Mouse (Mus musculus) limb, embryonic 14.5 days (tissue): ENCODE data around the gene Cdk19. TPM values are rescaled to one million over a fixed set of nuclear protein-coding genes. Genes with fewer than 3 reads are reported as not detected.
A peak's percentile ranks its signal among the peaks of the same experiment; 100 is the strongest.
"Not testable (repeated sequence)": the region's sequence is repeated elsewhere in the genome, so short reads cannot be mapped to it uniquely, and the experiment has no call there.

Source experiments
- ATAC-seq: fragments of 200-750 bp; cut with Nextera tagmentation; 2 replicates; pipeline ENCODE4 v1.8.0; 2017; ENCODE audit warnings: low read depth, moderate number of reproducible peaks, moderate TSS enrichment; ENCODE audit not compliant: low FRiP score
- DNase-seq: peaks from one replicate; pipeline ENCODE4 v3.0.0-alpha.2; 2015; ENCODE audit warnings: low spot score
- H3K27ac ChIP-seq: fragments of 300-500 bp; sonication (generic); replicated peaks from 2 replicates; pipeline ENCODE4 v1.5.1; 2014; ENCODE audit warnings: low read depth, mild to moderate bottlenecking, low read length, moderate library complexity, mixed read lengths
- H3K27me3 ChIP-seq: fragments of 300-500 bp; sonication (generic); 2 replicates; pipeline ENCODE4 v1.6.1; 2014; ENCODE audit warnings: low read length, mixed read lengths; ENCODE audit not compliant: control insufficient read depth, insufficient read depth
- H3K36me3 ChIP-seq: fragments of 300-500 bp; sonication (generic); 2 replicates; pipeline ENCODE4 v1.6.1; 2014; ENCODE audit warnings: mild to moderate bottlenecking, low read length, moderate library complexity, mixed read lengths; ENCODE audit not compliant: control insufficient read depth, insufficient read depth
- H3K4me1 ChIP-seq: fragments of 300-500 bp; sonication (generic); 2 replicates; pipeline ENCODE4 v1.6.1; 2014; ENCODE audit warnings: antibody characterized with exemption, low read length, mixed read lengths; ENCODE audit not compliant: control insufficient read depth, insufficient read depth
- H3K4me2 ChIP-seq: fragments of 300-500 bp; sonication (generic); replicated peaks from 2 replicates; pipeline ENCODE4 v1.6.1; 2014; ENCODE audit warnings: low read depth, mild to moderate bottlenecking, low read length, moderate library complexity; ENCODE audit not compliant: severe bottlenecking
- H3K4me3 ChIP-seq: fragments of 300-500 bp; sonication (generic); replicated peaks from 2 replicates; pipeline ENCODE4 v1.5.1; 2014; ENCODE audit warnings: low read length
- H3K9ac ChIP-seq: fragments of 300-500 bp; sonication (generic); 2 replicates; pipeline ENCODE4 v1.6.1; 2014; ENCODE audit warnings: mild to moderate bottlenecking, low read depth, low read length, moderate library complexity; ENCODE audit not compliant: severe bottlenecking
- H3K9me3 ChIP-seq: fragments of 300-500 bp; sonication (generic); 2 replicates; pipeline ENCODE4 v1.6.1; 2016; ENCODE audit warnings: low read length; ENCODE audit not compliant: control insufficient read depth
- POLR2A ChIP-seq: fragments of 200-500 bp; IDR thresholded peaks from 2 replicates; pipeline ENCODE4 v1.8.0; 2012; ENCODE audit warnings: inconsistent platforms, mild to moderate bottlenecking, moderate library complexity, borderline replicate concordance; ENCODE audit not compliant: insufficient read depth, insufficient read length; ENCODE audit errors: extremely low read depth
- whole genome bisulfite sequencing: fragments of 180-500 bp; shearing (Covaris S2); extraction: QIAGEN DNeasy Blood & Tissue Kit; methylation state at CpG from one replicate; pipeline ENCODE4 v1.1.7; 2014; 5-methylcytosine and 5-hydroxymethylcytosine counted together
- polyA plus RNA-seq, 2 experiments: library from polyadenylated mRNA; depleted of rRNA in 1 of 2; stranded (reverse) in 1 of 2; unstranded in 1 of 2; fragments of >200 nt; fragmentation: Nextera tagmentation in 1 of 2; extraction: Ambion mirVana in 1 of 2; gene quantifications; 2 replicates each; pipeline versions ENCODE4 v1.2.1 to v1.2.3; 2012 to 2014

Gene Cdk19
- polyA plus RNA-seq, 2 experiments, result 12.2 to 13.5 TPM

- Histone ChIP-seq H3K4me3 (no peak overlapping the region), H3K4me2 (no peak overlapping the region), H3K4me1 (peaks cover 13% of the 10 kb centered on the region), H3K9me3 (no peaks in the 10 kb centered on the region), H3K9ac (no peak overlapping the region), H3K36me3 (no peaks in the 10 kb centered on the region), H3K27me3 (no peaks in the 10 kb centered on the region), H3K27ac (no peak overlapping the region)
- peak; percentile 56 for DNase-seq
- 41% methylated on average over 8 of the region's 8 CpGs for WGBS
- TF ChIP-seq POLR2A, result no peak
- no peak for ATAC-seq
Measured at GRCm38 (mm10) chr10:40511221-40511677, 171.9 kb downstream of the Cdk19 start.

DNA sequence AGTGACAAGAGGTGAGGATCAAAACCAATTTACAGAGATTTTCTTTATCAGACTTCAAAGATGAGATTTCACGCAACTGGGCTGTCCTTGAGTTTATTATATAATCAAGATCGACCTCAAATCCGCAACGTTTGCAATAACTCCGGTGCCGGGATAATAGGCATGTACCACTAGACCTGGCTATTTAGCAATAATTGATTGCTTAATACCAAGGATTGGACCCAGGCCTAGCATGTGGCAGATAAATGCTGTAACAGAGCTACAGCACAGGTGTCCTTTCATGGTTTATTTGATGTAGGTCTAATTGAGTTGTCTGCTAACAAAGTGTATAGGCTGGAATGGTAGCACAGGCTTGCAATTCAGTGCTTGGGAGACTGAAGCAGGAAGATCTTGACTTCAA is 172.8 kb downstream of the Cdk19 start:
- no peak for ATAC-seq
- WGBS, result 86% methylated on average over 6 of the region's 6 CpGs
- TF ChIP-seq POLR2A, result no peak
- Histone ChIP-seq H3K4me2 (no peak overlapping the region), H3K9me3 (no peaks in the 10 kb centered on the region), H3K27me3 (no peaks in the 10 kb centered on the region), H3K27ac (no peak overlapping the region), H3K9ac (no peak overlapping the region), H3K4me1 (peaks cover 13% of the 10 kb centered on the region), H3K36me3 (no peaks in the 10 kb centered on the region), H3K4me3 (no peak overlapping the region)
- DNase-seq, result no peak

DNA sequence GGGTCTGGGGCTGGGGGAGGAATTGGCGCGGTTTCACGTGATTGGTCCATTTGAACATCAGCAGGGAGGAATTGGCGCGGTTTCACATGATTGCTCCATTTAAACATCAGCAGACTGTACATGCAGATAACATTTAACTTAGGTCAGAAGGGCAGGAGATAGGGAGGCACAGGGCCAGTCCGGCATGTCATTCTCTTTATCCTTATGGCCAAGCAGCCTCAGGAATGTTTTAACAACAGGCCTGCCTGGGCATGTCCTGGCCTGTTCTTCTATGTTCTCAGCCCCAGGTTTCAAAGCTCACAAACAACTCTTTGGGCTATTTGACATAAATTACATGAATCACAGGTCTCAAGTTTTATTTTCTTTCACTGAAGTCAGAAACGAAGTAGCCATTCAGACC is 173.6 kb downstream of the Cdk19 start:
- DNase-seq, ATAC-seq, H3K36me3 ChIP-seq, H3K27ac ChIP-seq, H3K9ac ChIP-seq, H3K4me2 ChIP-seq, H3K9me3 ChIP-seq, H3K4me3 ChIP-seq, H3K27me3 ChIP-seq: not testable (repeated sequence)
- WGBS, result 91% methylated on average over 7 of the region's 7 CpGs
- peaks cover 13% of the 10 kb centered on the region for H3K4me1 ChIP-seq

GRCm38 (mm10) chr10:40515225-40515681 is 175.9 kb downstream of the Cdk19 start:
- 71% methylated on average over 5 of the region's 5 CpGs for WGBS
- H3K4me3 ChIP-seq, result no peak overlapping the region
- ATAC-seq (no peak), DNase-seq (no peak)
- no peaks in the 10 kb centered on the region for H3K36me3 ChIP-seq
- no peaks in the 10 kb centered on the region for H3K27me3 ChIP-seq
- no peak overlapping the region for H3K4me2 ChIP-seq
- H3K9ac ChIP-seq, result no peak overlapping the region
- H3K4me1 ChIP-seq, result peaks cover 13% of the 10 kb centered on the region
- no peaks in the 10 kb centered on the region for H3K9me3 ChIP-seq
- H3K27ac ChIP-seq, result no peak overlapping the region
- no peak for TF ChIP-seq POLR2A

DNA sequence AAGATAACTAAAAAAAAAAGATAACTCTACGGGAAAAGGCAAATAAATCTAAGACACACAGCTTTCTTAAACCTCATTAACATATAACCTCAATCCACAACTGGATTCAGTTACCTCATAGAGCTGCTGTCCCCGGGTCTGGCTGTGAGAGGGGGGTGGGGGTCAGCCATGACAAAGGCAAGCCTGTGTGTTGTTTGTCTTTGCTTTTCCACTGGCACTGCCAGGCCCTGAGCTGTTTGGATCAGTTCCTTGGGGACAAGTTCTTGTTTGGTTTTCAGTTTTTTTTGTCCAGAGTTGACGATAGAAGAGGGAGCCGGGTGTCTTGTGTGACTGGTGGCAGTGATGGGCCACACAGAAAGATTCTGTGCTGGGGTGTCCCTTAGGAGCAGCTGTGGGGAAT is 177.1 kb downstream of the Cdk19 start:
- no peak for TF ChIP-seq POLR2A
- no peak overlapping the region for H3K4me2 ChIP-seq
- no peak overlapping the region for H3K9ac ChIP-seq
- no peaks in the 10 kb centered on the region for H3K9me3 ChIP-seq
- H3K36me3 ChIP-seq, result no peaks in the 10 kb centered on the region
- ATAC-seq, result no peak
- no peak overlapping the region for H3K27ac ChIP-seq
- H3K27me3 ChIP-seq, result no peaks in the 10 kb centered on the region
- no peak for DNase-seq
- 44% methylated on average over 4 of the region's 4 CpGs for WGBS
- H3K4me3 ChIP-seq, result no peak overlapping the region
- H3K4me1 ChIP-seq, result peaks cover 9% of the 10 kb centered on the region

GRCm38 (mm10) chr10:40519586-40519985 is 180.2 kb downstream of the Cdk19 start:
- ATAC-seq (no peak), DNase-seq (no peak)
- WGBS, result 86% methylated on average over 4 of the region's 4 CpGs
- Histone ChIP-seq H3K27ac (no peak overlapping the region), H3K4me2 (no peak overlapping the region), H3K36me3 (no peaks in the 10 kb centered on the region), H3K27me3 (no peaks in the 10 kb centered on the region), H3K9me3 (no peaks in the 10 kb centered on the region), H3K9ac (no peak overlapping the region), H3K4me1 (peaks cover 3% of the 10 kb centered on the region; the same call in 1 of the 2 replicates), H3K4me3 (no peak overlapping the region)
- no peak for TF ChIP-seq POLR2A
